Mouse (Mus musculus) olfactory bulb, adult 2 months (tissue): ENCODE measurements at regions not wholly inside any gene's neighbourhood (a gene's known extent, or its start where the extent isn't known, plus 50 kb on each side); places are given as distances from the start of the nearest gene placed in this dataset.

Source experiments
- H3K27ac ChIP-seq: fragments of 200-500 bp; 2 replicates; pipeline ENCODE4 v1.5.1; 2012; ENCODE audit warnings: low read depth, low read length; ENCODE audit not compliant: insufficient read depth
- H3K4me1 ChIP-seq: fragments of 200-500 bp; 2 replicates; pipeline ENCODE4 v1.6.1; 2012; ENCODE audit warnings: low read length; ENCODE audit not compliant: control insufficient read depth, insufficient read depth
- H3K4me3 ChIP-seq: fragments of 200-500 bp; 2 replicates; pipeline ENCODE4 v1.5.1; 2012; ENCODE audit warnings: mild to moderate bottlenecking, low read depth, low read length, moderate library complexity; ENCODE audit not compliant: insufficient read depth
- CTCF ChIP-seq: fragments of 200-500 bp; IDR thresholded peaks from 2 replicates; pipeline ENCODE4 v1.5.1; 2012; ENCODE audit warnings: low read depth, mild to moderate bottlenecking, low read length, moderate library complexity; ENCODE audit not compliant: insufficient read depth
- POLR2A ChIP-seq: fragments of 200-500 bp; IDR thresholded peaks from 2 replicates; pipeline ENCODE4 v1.6.1; 2012; ENCODE audit warnings: mild to moderate bottlenecking, low read depth, low read length, moderate library complexity; ENCODE audit not compliant: insufficient read depth
- WGBS: fragments of 180-500 bp; shearing (Covaris S2); methylation state at CpG from one replicate; pipeline ENCODE4 v1.1.7; 2018; 5-methylcytosine and 5-hydroxymethylcytosine counted together

- H3K27ac ChIP-seq = no peak overlapping the region
- WGBS = 90% methylated on average over 4 of the region's 4 CpGs
Observed at GRCm38 (mm10) chr11:64917301-64917700, 61.5 kb upstream of the Elac2 start.

GRCm38 (mm10) chr11:64924989-64925388 lies 53.8 kb upstream of the Elac2 start:
- no peaks in the 10 kb centered on the region for H3K4me1 ChIP-seq
- H3K27ac ChIP-seq = no peak overlapping the region
- 91% methylated on average over 2 of the region's 2 CpGs for WGBS
- H3K4me3 ChIP-seq = no peak overlapping the region
- no peak for TF ChIP-seq POLR2A
- TF ChIP-seq CTCF = no peak

More at GRCm38 (mm10) chr11:64917301-64917700, 61.5 kb upstream of the Elac2 start:
- no peaks in the 10 kb centered on the region for H3K4me1 ChIP-seq
- H3K4me3 ChIP-seq = no peak overlapping the region
- TF ChIP-seq CTCF = no peak
- TF ChIP-seq POLR2A = no peak

GRCm38 (mm10) chr11:64925970-64926369 lies 52.9 kb upstream of the Elac2 start:
- H3K27ac ChIP-seq = no peak overlapping the region
- 50% methylated on average over 1 of the region's 1 CpGs for WGBS
- H3K4me1 ChIP-seq = no peaks in the 10 kb centered on the region
- no peak for TF ChIP-seq POLR2A
- no peak for TF ChIP-seq CTCF
- no peak overlapping the region for H3K4me3 ChIP-seq
